Mouse (Mus musculus): ENCODE measurements around the gene Atp6v1fnb. TPM values are rescaled to one million over a fixed set of nuclear protein-coding genes. Genes with fewer than 3 reads are reported as not detected.

Gene Atp6v1fnb
- 0.38 TPM in 1 of 2 replicates, not detected in the other for polyA plus RNA-seq (2015; fragmentation: Nextera tagmentation; extraction: Ambion mirVana)

GRCm38 (mm10) chr6:29471137-29471536 is at the start of gene Atp6v1fnb:
Gene Atp6v1fnb, plus strand, starts transcription at chr6:29471437.
- 87% methylated on average over 4 of the region's 4 CpGs for WGBS
- Histone ChIP-seq H3K36me3 (ENCODE audit: control insufficient read depth, insufficient read depth, low read length) (peaks cover 13% of the 10 kb centered on the region), H3K27me3 (replicated peaks; ENCODE audit: control insufficient read depth, insufficient read depth, low read length) (no peaks in the 10 kb centered on the region), H3K9me3 (ENCODE audit: control insufficient read depth, low read length) (no peaks in the 10 kb centered on the region), H3K27ac (ENCODE audit: low read length) (no peak within 1 kb of the TSS), H3K4me2 (ENCODE audit: low read depth, low read length) (no peak within 1 kb of the TSS), H3K9ac (ENCODE audit: low read depth, low read length) (no peak within 1 kb of the TSS), H3K4me1 (ENCODE audit: control insufficient read depth, insufficient read depth, low read length) (peaks cover 11% of the 10 kb centered on the region), H3K4me3 (ENCODE audit: low read length) (no peak within 1 kb of the TSS)
- ATAC-seq = no peak

- H3K4me2 ChIP-seq (ENCODE audit: low read depth, low read length) = no peak overlapping the region
- H3K4me3 ChIP-seq (ENCODE audit: low read length) = no peak overlapping the region
- no peak overlapping the region for H3K9ac ChIP-seq (ENCODE audit: low read depth, low read length)
- H3K36me3 ChIP-seq (ENCODE audit: control insufficient read depth, insufficient read depth, low read length) = no peaks in the 10 kb centered on the region
- ATAC-seq = no peak
- H3K9me3 ChIP-seq (ENCODE audit: control insufficient read depth, low read length) = no peaks in the 10 kb centered on the region
- H3K4me1 ChIP-seq (ENCODE audit: control insufficient read depth, insufficient read depth, low read length) = no peaks in the 10 kb centered on the region
- H3K27ac ChIP-seq (ENCODE audit: low read length) = no peak overlapping the region
- WGBS = 93% methylated on average over 8 of the region's 8 CpGs
- no peaks in the 10 kb centered on the region for H3K27me3 ChIP-seq (replicated peaks; ENCODE audit: control insufficient read depth, insufficient read depth, low read length)
Observed at GRCm38 (mm10) chr6:29425118-29425517, 46.1 kb upstream of the Atp6v1fnb start.

- Histone ChIP-seq H3K27me3 (replicated peaks; ENCODE audit: control insufficient read depth, insufficient read depth, low read length) (no peaks in the 10 kb centered on the region), H3K9me3 (ENCODE audit: control insufficient read depth, low read length) (no peaks in the 10 kb centered on the region), H3K36me3 (ENCODE audit: control insufficient read depth, insufficient read depth, low read length) (no peaks in the 10 kb centered on the region), H3K9ac (ENCODE audit: low read depth, low read length) (no peak overlapping the region), H3K4me2 (ENCODE audit: low read depth, low read length) (no peak overlapping the region), H3K4me3 (ENCODE audit: low read length) (no peak overlapping the region), H3K4me1 (ENCODE audit: control insufficient read depth, insufficient read depth, low read length) (no peaks in the 10 kb centered on the region; the same call in 1 of the 2 replicates), H3K27ac (ENCODE audit: low read length) (no peak overlapping the region)
- WGBS = 65% methylated on average over 6 of the region's 6 CpGs
- ATAC-seq = no peak
Observed at GRCm38 (mm10) chr6:29426331-29426730, 44.9 kb upstream of the Atp6v1fnb start.

GRCm38 (mm10) chr6:29428171-29428570 is 43.1 kb upstream of the Atp6v1fnb start:
- Histone ChIP-seq H3K9me3 (ENCODE audit: control insufficient read depth, low read length) (no peaks in the 10 kb centered on the region), H3K4me1 (ENCODE audit: control insufficient read depth, insufficient read depth, low read length) (peaks cover 3% of the 10 kb centered on the region), H3K4me2 (ENCODE audit: low read depth, low read length) (no peak overlapping the region), H3K4me3 (ENCODE audit: low read length) (no peak overlapping the region), H3K27ac (ENCODE audit: low read length) (no peak overlapping the region), H3K9ac (ENCODE audit: low read depth, low read length) (no peak overlapping the region), H3K36me3 (ENCODE audit: control insufficient read depth, insufficient read depth, low read length) (no peaks in the 10 kb centered on the region), H3K27me3 (replicated peaks; ENCODE audit: control insufficient read depth, insufficient read depth, low read length) (no peaks in the 10 kb centered on the region)
- WGBS = 64% methylated on average over 4 of the region's 4 CpGs
- no peak for ATAC-seq

DNA sequence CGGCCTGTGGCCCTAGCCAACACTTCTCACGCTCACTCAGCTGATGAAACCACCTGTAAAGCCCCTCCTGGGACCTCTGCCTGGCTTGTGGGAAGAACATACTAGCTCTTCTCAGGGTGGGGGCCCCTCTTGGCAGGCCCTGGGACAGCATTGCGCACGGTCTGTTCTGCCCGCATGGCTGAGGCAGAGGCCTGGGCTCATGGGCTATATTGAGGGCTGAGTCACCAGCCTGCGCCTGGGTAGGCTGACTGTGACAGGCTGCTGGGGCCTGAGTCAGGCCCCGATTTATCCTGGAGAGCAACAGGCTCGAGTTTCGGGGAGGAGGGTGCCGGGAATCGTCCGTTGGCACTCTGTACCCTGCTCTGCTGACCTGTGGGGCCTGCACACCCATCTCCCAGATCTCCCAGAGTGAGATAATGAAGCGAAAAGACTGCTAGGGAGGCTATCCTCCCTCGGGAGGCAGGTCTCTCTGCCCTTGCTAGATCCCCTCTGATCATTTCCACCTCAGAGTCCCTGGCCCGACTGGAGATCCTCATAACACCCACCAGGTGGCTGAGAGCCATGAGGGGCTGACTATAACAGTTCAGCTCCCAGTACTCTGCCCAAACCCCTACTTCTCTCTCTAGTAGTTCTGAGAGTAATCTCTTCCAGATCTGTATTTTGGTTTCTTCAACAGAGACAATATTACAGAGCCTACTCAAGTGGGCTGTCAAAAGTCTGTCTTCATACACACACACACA is 40.4 kb upstream of the Atp6v1fnb start:
- no peak for ATAC-seq
- H3K4me2 ChIP-seq (ENCODE audit: low read depth, low read length) = no peak overlapping the region
- H3K27me3 ChIP-seq (replicated peaks; ENCODE audit: control insufficient read depth, insufficient read depth, low read length) = peaks cover 14% of the 10 kb centered on the region
- H3K9ac ChIP-seq (ENCODE audit: low read depth, low read length) = no peak overlapping the region
- WGBS = 52% methylated on average over 15 of the region's 15 CpGs
- no peak overlapping the region for H3K27ac ChIP-seq (ENCODE audit: low read length)
- no peaks in the 10 kb centered on the region for H3K9me3 ChIP-seq (ENCODE audit: control insufficient read depth, low read length)
- no peak overlapping the region for H3K4me3 ChIP-seq (ENCODE audit: low read length)
- H3K36me3 ChIP-seq (ENCODE audit: control insufficient read depth, insufficient read depth, low read length) = no peaks in the 10 kb centered on the region
- H3K4me1 ChIP-seq (ENCODE audit: control insufficient read depth, insufficient read depth, low read length) = peaks cover 10% of the 10 kb centered on the region

GRCm38 (mm10) chr6:29431473-29431872 is 39.8 kb upstream of the Atp6v1fnb start:
- H3K9ac ChIP-seq (ENCODE audit: low read depth, low read length) = no peak overlapping the region
- ATAC-seq = no peak
- 42% methylated on average over 5 of the region's 5 CpGs for WGBS
- H3K4me3 ChIP-seq (ENCODE audit: low read length) = no peak overlapping the region
- no peak overlapping the region for H3K4me2 ChIP-seq (ENCODE audit: low read depth, low read length)
- H3K4me1 ChIP-seq (ENCODE audit: control insufficient read depth, insufficient read depth, low read length) = peaks cover 10% of the 10 kb centered on the region
- H3K9me3 ChIP-seq (ENCODE audit: control insufficient read depth, low read length) = no peaks in the 10 kb centered on the region
- peaks cover 14% of the 10 kb centered on the region for H3K27me3 ChIP-seq (replicated peaks; ENCODE audit: control insufficient read depth, insufficient read depth, low read length)
- H3K27ac ChIP-seq (ENCODE audit: low read length) = no peak overlapping the region
- H3K36me3 ChIP-seq (ENCODE audit: control insufficient read depth, insufficient read depth, low read length) = no peaks in the 10 kb centered on the region

GRCm38 (mm10) chr6:29432156-29432555 is 39.1 kb upstream of the Atp6v1fnb start:
- Histone ChIP-seq H3K27me3 (replicated peaks; ENCODE audit: control insufficient read depth, insufficient read depth, low read length) (peaks cover 14% of the 10 kb centered on the region), H3K27ac (ENCODE audit: low read length) (no peak overlapping the region), H3K4me2 (ENCODE audit: low read depth, low read length) (no peak overlapping the region), H3K9ac (ENCODE audit: low read depth, low read length) (no peak overlapping the region), H3K36me3 (ENCODE audit: control insufficient read depth, insufficient read depth, low read length) (no peaks in the 10 kb centered on the region), H3K4me1 (ENCODE audit: control insufficient read depth, insufficient read depth, low read length) (peaks cover 13% of the 10 kb centered on the region), H3K9me3 (ENCODE audit: control insufficient read depth, low read length) (no peaks in the 10 kb centered on the region), H3K4me3 (ENCODE audit: low read length) (no peak overlapping the region)
- WGBS = 42% methylated on average over 3 of the region's 3 CpGs
- ATAC-seq = no peak

DNA sequence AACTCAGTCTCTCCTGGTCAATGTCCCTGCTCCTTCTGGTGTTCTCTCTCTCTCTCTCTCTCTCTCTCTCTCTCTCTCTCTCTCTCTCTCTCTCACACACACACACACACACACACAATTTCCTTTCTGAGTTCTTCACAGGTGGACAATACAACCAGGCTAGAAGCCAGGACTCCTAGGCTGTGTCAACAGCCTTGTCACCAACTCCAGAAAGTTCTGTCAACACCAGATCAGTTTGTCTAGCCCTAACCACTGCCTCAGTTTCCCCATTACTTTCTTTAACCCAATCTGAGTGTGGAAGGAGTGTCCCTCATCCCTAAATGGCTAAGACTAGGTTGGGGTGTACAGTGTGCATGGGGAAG is 38.6 kb upstream of the Atp6v1fnb start:
- ATAC-seq = no peak
- H3K9me3 ChIP-seq (ENCODE audit: control insufficient read depth, low read length) = no peaks in the 10 kb centered on the region
- peak overlapping the region; percentile 65 for H3K4me3 ChIP-seq (ENCODE audit: low read length)
- peak overlapping the region; percentile 85 for H3K4me2 ChIP-seq (ENCODE audit: low read depth, low read length)
- no peak overlapping the region; the same call in 1 of the 2 replicates for H3K27ac ChIP-seq (ENCODE audit: low read length)
- peaks cover 14% of the 10 kb centered on the region for H3K27me3 ChIP-seq (replicated peaks; ENCODE audit: control insufficient read depth, insufficient read depth, low read length)
- no peaks in the 10 kb centered on the region for H3K36me3 ChIP-seq (ENCODE audit: control insufficient read depth, insufficient read depth, low read length)
- peak overlapping the region; percentile 76 for H3K9ac ChIP-seq (ENCODE audit: low read depth, low read length)
- H3K4me1 ChIP-seq (ENCODE audit: control insufficient read depth, insufficient read depth, low read length) = peaks cover 13% of the 10 kb centered on the region

DNA sequence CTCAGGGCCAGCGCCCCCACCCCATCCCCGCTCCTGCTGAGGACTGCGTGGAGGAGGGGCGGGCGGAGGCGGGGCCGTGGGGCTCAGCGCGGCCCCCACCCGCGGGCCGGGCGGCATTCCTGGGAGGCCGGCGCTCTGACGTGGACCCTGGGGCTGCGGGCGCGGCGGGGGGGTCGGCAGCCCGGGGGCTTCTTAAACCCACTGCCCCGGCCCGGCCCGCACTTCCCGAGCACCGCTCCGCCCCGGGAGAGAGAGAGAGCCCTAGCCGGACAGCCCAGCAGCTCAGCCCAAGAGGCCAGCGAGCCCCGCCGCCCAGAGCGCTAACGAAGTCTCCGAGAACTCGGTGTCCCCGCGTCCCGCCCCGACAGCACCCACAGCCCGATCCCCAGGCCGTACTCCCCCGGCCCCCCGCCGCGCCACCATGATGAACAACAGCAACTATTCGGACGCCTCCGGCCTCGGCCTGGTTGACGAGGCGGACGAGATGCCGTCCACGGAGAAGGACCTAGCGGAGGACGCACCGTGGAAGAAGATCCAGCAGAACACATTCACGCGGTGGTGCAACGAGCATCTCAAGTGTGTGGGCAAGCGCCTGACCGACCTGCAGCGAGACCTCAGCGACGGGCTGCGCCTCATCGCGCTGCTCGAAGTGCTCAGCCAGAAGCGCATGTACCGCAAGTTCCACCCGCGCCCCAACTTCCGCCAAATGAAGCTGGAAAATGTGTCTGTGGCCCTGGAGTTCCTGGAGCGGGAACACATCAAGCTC is 38.0 kb upstream of the Atp6v1fnb start, which contains the start of gene Flnc:
Flnc (plus strand) TSS at position 219 of the 766 bp plus-strand sequence.
- H3K4me2 ChIP-seq (ENCODE audit: low read depth, low read length) = peak within 1 kb of the TSS; percentile 85
- peak; percentile 32 for ATAC-seq
- peaks cover 13% of the 10 kb centered on the region for H3K4me1 ChIP-seq (ENCODE audit: control insufficient read depth, insufficient read depth, low read length)
- H3K9ac ChIP-seq (ENCODE audit: low read depth, low read length) = peak within 1 kb of the TSS; percentile 76
- H3K27ac ChIP-seq (ENCODE audit: low read length) = peak within 1 kb of the TSS; percentile 86
- H3K4me3 ChIP-seq (ENCODE audit: low read length) = peak within 1 kb of the TSS; percentile 65
- no peaks in the 10 kb centered on the region for H3K9me3 ChIP-seq (ENCODE audit: control insufficient read depth, low read length)
- under 1% methylated on average over 74 of the region's 77 CpGs for WGBS
- peaks cover 14% of the 10 kb centered on the region for H3K27me3 ChIP-seq (replicated peaks; ENCODE audit: control insufficient read depth, insufficient read depth, low read length)
- H3K36me3 ChIP-seq (ENCODE audit: control insufficient read depth, insufficient read depth, low read length) = no peaks in the 10 kb centered on the region
